Mouse (Mus musculus): ENCODE results near the gene Prkaa2.

DNA sequence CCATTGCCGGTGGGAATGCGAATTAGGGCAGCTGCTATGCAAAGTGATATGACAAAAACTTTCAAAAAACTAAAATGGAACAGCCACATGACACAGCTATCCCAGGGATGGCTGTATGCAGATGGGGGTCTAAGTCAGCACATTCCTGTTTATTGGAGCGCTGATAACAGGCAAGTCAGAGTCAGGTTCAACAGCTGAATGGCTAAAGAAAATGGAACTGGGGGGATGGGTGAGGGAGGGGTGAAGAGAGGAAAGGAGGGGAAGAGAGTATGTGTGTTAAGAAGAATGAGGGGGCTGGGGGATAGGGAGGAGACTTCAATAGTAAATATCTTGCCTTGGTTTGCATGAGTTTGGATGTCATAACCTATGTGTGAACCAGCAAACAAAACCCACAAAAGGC, 117.4 kb downstream of the Prkaa2 start:
- TF ChIP-seq CTCF (IDR thresholded peaks at IDR 0.05 in 2 of 3, conservative IDR thresholded peaks at IDR 0.05 in 1 of 3; ENCODE audit: control insufficient read depth in 1 of 3, insufficient read depth in 1 of 3, low read depth in 2 of 3, low read length in 3 of 3, poor library complexity in 1 of 3, severe bottlenecking in 1 of 3) (no peak), POLR2A (IDR thresholded peaks at IDR 0.05; ENCODE audit: control insufficient read depth in 1 of 2, insufficient read depth in 1 of 2, low read depth in 1 of 2, low read length in 2 of 2, poor library complexity in 1 of 2) (no peak), POLR2AphosphoS5 (IDR thresholded peaks at IDR 0.05; ENCODE audit: borderline replicate concordance, low read depth, low read length) (no peak), HCFC1 (IDR thresholded peaks at IDR 0.05; ENCODE audit: low read depth, low read length) (no peak), MAX (IDR thresholded peaks at IDR 0.05; ENCODE audit: low read length) (no peak), GATA1 (IDR thresholded peaks at IDR 0.05; ENCODE audit: low read depth, low read length) (no peak), EP300 (IDR thresholded peaks at IDR 0.05; ENCODE audit: low read depth in 1 of 2, low read length in 2 of 2) (peak in 1 of 2 experiments; percentile 37; a peak in 1 of 4 replicates)
